Comparison of ENCODE assay signal across 9 mouse cellular contexts in genomic region chr13:42828978-42829377, GRCm38 (mm10).
DNase-seq lines count a peak whose midpoint lies in the region; ATAC-seq and TF ChIP-seq lines count a peak whose summit lies in the region.
"Had no signal": no experiment of that assay in that cellular context is flagged by ENCODE, and none has a peak within 500 bp of the region (broad histone marks: within the 10 kb centered on the region; RNA-seq: fewer than 3 reads in every experiment).

No protein-coding gene starts in this region.

- no peak for TF ChIP-seq POLR2A in kidney, adult 2 months (IDR thresholded peaks at IDR 0.05; ENCODE audit: low read depth, low read length)

- no peak overlapping the region for H3K4me2 ChIP-seq in liver, embryonic 11.5 days

- WGBS in liver, embryonic 11.5 days = 14% methylated on average over 9 of the region's 9 CpGs
- WGBS in kidney, adult 2 months = 15% methylated on average over 9 of the region's 9 CpGs

- H3K27me3 ChIP-seq in liver, embryonic 11.5 days (replicated peaks; ENCODE audit: control insufficient read depth, insufficient read depth, low read length) = no peaks in the 10 kb centered on the region
- no peaks in the 10 kb centered on the region for H3K27me3 ChIP-seq in kidney, adult 2 months (replicated peaks; ENCODE audit: control insufficient read depth, insufficient read depth, low read length)
- H3K27me3 ChIP-seq: Patski had no signal

- no peak for ATAC-seq in liver, embryonic 11.5 days (replicated peaks; ENCODE audit: low FRiP score)
- peak; percentile 97 for ATAC-seq in granulocyte monocyte progenitor cell, adult 5-6 weeks (replicated peaks; ENCODE audit: poor library complexity, severe bottlenecking)
- ATAC-seq in monocyte, adult 5-6 weeks (replicated peaks; ENCODE audit: insufficient number of reproducible peaks, low FRiP score, low TSS enrichment, poor library complexity, severe bottlenecking) = peak; percentile 35; the same call in 1 of the 2 replicates
- ATAC-seq in frontal cortex, adult (ENCODE audit: low TSS enrichment) = no peak
- ATAC-seq: Patski had no signal

- H3K4me1 ChIP-seq in liver, embryonic 11.5 days (replicated peaks; ENCODE audit: control insufficient read depth, insufficient read depth, low read length) = no peaks in the 10 kb centered on the region
- H3K4me1 ChIP-seq in kidney, adult 2 months (ENCODE audit: control insufficient read depth, insufficient read depth, low read length) = no peaks in the 10 kb centered on the region

- H3K27ac ChIP-seq in liver, embryonic 11.5 days (ENCODE audit: low read depth, low read length) = no peak overlapping the region
- H3K27ac ChIP-seq in kidney, adult 2 months (ENCODE audit: insufficient read depth, low read depth, low read length) = no peak overlapping the region
- no peak overlapping the region for H3K27ac ChIP-seq in layer of hippocampus, adult 2 months

- no peaks in the 10 kb centered on the region for H3K9me3 ChIP-seq in liver, embryonic 11.5 days (ENCODE audit: control insufficient read depth, low read length)

- H3K36me3 ChIP-seq in liver, embryonic 11.5 days (ENCODE audit: control insufficient read depth, insufficient read depth, low read length) = no peaks in the 10 kb centered on the region
- no peaks in the 10 kb centered on the region for H3K36me3 ChIP-seq in kidney, adult 2 months (ENCODE audit: control insufficient read depth, insufficient read depth, low read length)

- H3K9ac ChIP-seq in liver, embryonic 11.5 days (ENCODE audit: low read depth, low read length) = no peak overlapping the region

- no peak for TF ChIP-seq CTCF in kidney, adult 2 months (conservative IDR thresholded peaks at IDR 0.05; ENCODE audit: insufficient read depth, insufficient read length, low read depth, low read length)
- TF ChIP-seq CTCF in layer of hippocampus, adult 2 months (conservative IDR thresholded peaks at IDR 0.05) = no peak

- peak; percentile 10 for DNase-seq in liver
- no peak for DNase-seq in liver, embryonic 11.5 days (ENCODE audit: low spot score)
- peak; percentile 21 for DNase-seq in kidney, adult 2 months
- no peak for DNase-seq in layer of hippocampus, adult 2 months (ENCODE audit: low spot score in 2 of 2)
- no peak for DNase-seq in urinary bladder, postnatal 10 days (ENCODE audit: low spot score)

- no peak overlapping the region for H3K4me3 ChIP-seq in liver, embryonic 11.5 days (ENCODE audit: low read depth, low read length)
- H3K4me3 ChIP-seq in kidney, adult 2 months (ENCODE audit: insufficient read depth, low read depth, low read length) = no peak overlapping the region
- no peak overlapping the region for H3K4me3 ChIP-seq in layer of hippocampus, adult 2 months

Comparison
In these comparisons a context has a peak if more than half of its experiments do, and no peak if none do; other contexts are left out.
1. DNase-seq: peak in liver (single experiment) and kidney, adult 2 months (single experiment); none in liver, embryonic 11.5 days (single experiment), layer of hippocampus, adult 2 months (0 of 2) and urinary bladder, postnatal 10 days (single experiment).
2. ATAC-seq: peak in granulocyte monocyte progenitor cell, adult 5-6 weeks (single experiment) and monocyte, adult 5-6 weeks (single experiment); none in liver, embryonic 11.5 days (single experiment) and frontal cortex, adult (single experiment).